Mouse (Mus musculus) intestine, postnatal 0 days (tissue): Measurements from ENCODE around the gene Hsf3. TPM values are rescaled to one million over a fixed set of nuclear protein-coding genes. Genes with fewer than 3 reads are reported as not detected.

ENCODE experiments used
- ATAC-seq: fragments of 200-750 bp; cut with Nextera tagmentation; 2 replicates; pipeline ENCODE4 v1.8.0; 2017; ENCODE audit warnings: mild to moderate bottlenecking, moderate TSS enrichment, moderate library complexity
- H3K27ac ChIP-seq: fragments of 300-500 bp; sonication (generic); 2 replicates; pipeline ENCODE4 v1.5.1; 2014; ENCODE audit warnings: mild to moderate bottlenecking, low read depth, low read length, moderate library complexity
- H3K27me3 ChIP-seq: fragments of 300-500 bp; sonication (generic); replicated peaks from 2 replicates; pipeline ENCODE4 v1.6.1; 2014; ENCODE audit warnings: low read length, mixed read lengths; ENCODE audit not compliant: control insufficient read depth, insufficient read depth
- H3K36me3 ChIP-seq: fragments of 300-500 bp; sonication (generic); 2 replicates; pipeline ENCODE4 v1.6.1; 2014; ENCODE audit warnings: mild to moderate bottlenecking, moderate library complexity; ENCODE audit not compliant: control insufficient read depth, insufficient read depth
- H3K4me1 ChIP-seq: fragments of 300-500 bp; sonication (generic); replicated peaks from 2 replicates; pipeline ENCODE4 v1.6.1; 2014; ENCODE audit warnings: antibody characterized with exemption, low read length, mixed read lengths; ENCODE audit not compliant: control insufficient read depth, insufficient read depth
- H3K4me2 ChIP-seq: fragments of 300-500 bp; sonication (generic); replicated peaks from 2 replicates; pipeline ENCODE4 v1.6.1; 2014; ENCODE audit warnings: low read depth, mild to moderate bottlenecking, moderate library complexity
- H3K4me3 ChIP-seq: fragments of 300-500 bp; sonication (generic); 2 replicates; pipeline ENCODE4 v1.5.1; 2014; ENCODE audit warnings: low read depth, low read length
- H3K9ac ChIP-seq: fragments of 300-500 bp; sonication (generic); 2 replicates; pipeline ENCODE4 v1.6.1; 2014; ENCODE audit warnings: mild to moderate bottlenecking, low read depth, low read length
- H3K9me3 ChIP-seq: fragments of 300-500 bp; sonication (generic); 2 replicates; pipeline ENCODE4 v1.6.1; 2016; ENCODE audit warnings: mixed run types; ENCODE audit not compliant: control insufficient read depth
- CTCF ChIP-seq: sonication (generic); IDR thresholded peaks from 2 replicates; pipeline ENCODE4 v1.5.1; 2016; ENCODE audit warnings: low read depth, mild to moderate bottlenecking, control low read depth, antibody characterized with exemption, moderate library complexity
- WGBS: fragments of 180-500 bp; shearing (Covaris S2); extraction: QIAGEN DNeasy Blood & Tissue Kit; methylation state at CpG from one replicate; pipeline ENCODE4 v1.1.7; 2014; 5-methylcytosine and 5-hydroxymethylcytosine counted together
- polyA plus RNA-seq: library from polyadenylated mRNA; unstranded; fragments of >200 nt; fragmentation: Nextera tagmentation; extraction: Ambion mirVana; gene quantifications from 2 replicates; pipeline ENCODE4 v1.2.1, GENCODE M21; 2015

Hsf3 gene
- polyA plus RNA-seq, 1 experiment from 2014 or later: 0.95 TPM

GRCm38 (mm10) chrX:96339108-96339507 is 117.0 kb downstream of the Hsf3 start:
- Histone ChIP-seq H3K27me3 (no peaks in the 10 kb centered on the region), H3K36me3 (no peaks in the 10 kb centered on the region), H3K4me2 (no peak overlapping the region), H3K4me1 (no peaks in the 10 kb centered on the region), H3K27ac (no peak overlapping the region), H3K4me3 (no peak overlapping the region), H3K9me3 (no peaks in the 10 kb centered on the region), H3K9ac (no peak overlapping the region)
- WGBS: 72% methylated on average over 2 of the region's 2 CpGs
- no peak for TF ChIP-seq CTCF
- ATAC-seq: no peak

GRCm38 (mm10) chrX:96329764-96330163 is 126.3 kb downstream of the Hsf3 start:
- no peaks in the 10 kb centered on the region for H3K9me3 ChIP-seq
- H3K4me2 ChIP-seq: no peak overlapping the region
- H3K27ac ChIP-seq: no peak overlapping the region
- no peak overlapping the region for H3K9ac ChIP-seq
- H3K4me3 ChIP-seq: no peak overlapping the region
- 51% methylated on average over 4 of the region's 4 CpGs for WGBS
- H3K27me3 ChIP-seq: no peaks in the 10 kb centered on the region
- H3K4me1 ChIP-seq: no peaks in the 10 kb centered on the region
- H3K36me3 ChIP-seq: no peaks in the 10 kb centered on the region
- peak; percentile 37 for TF ChIP-seq CTCF
- no peak for ATAC-seq

- WGBS: 94% methylated on average over 3 of the region's 3 CpGs
- no peaks in the 10 kb centered on the region for H3K9me3 ChIP-seq
- no peak within 1 kb of the TSS for H3K4me2 ChIP-seq
- H3K27me3 ChIP-seq: no peaks in the 10 kb centered on the region
- H3K4me3 ChIP-seq: no peak within 1 kb of the TSS
- H3K36me3 ChIP-seq: no peaks in the 10 kb centered on the region
- no peak within 1 kb of the TSS for H3K9ac ChIP-seq
- no peak for TF ChIP-seq CTCF
- no peak within 1 kb of the TSS for H3K27ac ChIP-seq
- no peaks in the 10 kb centered on the region for H3K4me1 ChIP-seq
- ATAC-seq: no peak
Measured at GRCm38 (mm10) chrX:96293338-96293737, 162.8 kb downstream of the Hsf3 start, which contains the start of gene Vsig4. Gene Vsig4, minus strand, starts transcription at chrX:96293438.

GRCm38 (mm10) chrX:96256509-96256908 is 199.6 kb downstream of the Hsf3 start:
- H3K4me3 ChIP-seq: no peak overlapping the region
- no peak overlapping the region for H3K27ac ChIP-seq
- no peak overlapping the region for H3K4me2 ChIP-seq
- no peak for TF ChIP-seq CTCF
- ATAC-seq: no peak
- no peaks in the 10 kb centered on the region for H3K9me3 ChIP-seq
- no peaks in the 10 kb centered on the region for H3K27me3 ChIP-seq
- no peak overlapping the region for H3K9ac ChIP-seq
- H3K36me3 ChIP-seq: no peaks in the 10 kb centered on the region
- no peaks in the 10 kb centered on the region for H3K4me1 ChIP-seq

Other genes starting within 250 kb of the Hsf3 start
- gene Vsig4, start 162.9 kb downstream of the Hsf3 start, polyA plus RNA-seq: not detected in 2 replicates
- gene Heph, start 935 bp downstream of the Hsf3 start, polyA plus RNA-seq: 43.9 and 48.4 TPM in 2 replicates